Mouse (Mus musculus): ENCODE results near the gene Krt6b. TPM values are rescaled to one million over a fixed set of nuclear protein-coding genes. Genes with fewer than 3 reads are reported as not detected.

Krt6b gene
- polyA plus RNA-seq (2012; rRNA removed; ENCODE audit: low replicate concordance): not detected in 2 replicates

GRCm38 (mm10) chr15:101680187-101680586 is at the start of gene Krt6b:
Gene Krt6b (minus strand): TSS chr15:101680287.

GRCm38 (mm10) chr15:101712720-101713119 is 32.6 kb upstream of the Krt6b start, which contains the start of gene Krt5:
Gene Krt5 (minus strand): TSS chr15:101712898.

GRCm38 (mm10) chr15:101694207-101694606 is 14.1 kb upstream of the Krt6b start, which contains the start of gene Krt6a:
Gene Krt6a (minus strand): TSS chr15:101694307.

GRCm38 (mm10) chr15:101647280-101647679 is 32.8 kb downstream of the Krt6b start, which contains the start of gene Gm5478:
Gene Gm5478 (minus strand): TSS chr15:101647380.

GRCm38 (mm10) chr15:101627884-101628283 is 52.2 kb downstream of the Krt6b start, which contains the start of gene Gm5414:
Gene Gm5414 (minus strand): TSS chr15:101628188.

Other genes starting within 250 kb of the Krt6b start
- gene Krt87, start 241.5 kb downstream of the Krt6b start, polyA plus RNA-seq (2012; rRNA removed; ENCODE audit: low replicate concordance): 0.31 and 0.45 TPM in 2 replicates
- not detected in 2 replicates for gene Krt88, start 232.5 kb downstream of the Krt6b start, polyA plus RNA-seq (2012; rRNA removed; ENCODE audit: low replicate concordance)
- gene Krt81, start 216.5 kb downstream of the Krt6b start, polyA plus RNA-seq (2012; rRNA removed; ENCODE audit: low replicate concordance): not detected in 2 replicates
- not detected in 2 replicates for gene Krt86, start 206.8 kb downstream of the Krt6b start, polyA plus RNA-seq (2012; rRNA removed; ENCODE audit: low replicate concordance)
- 0.11 and 0.35 TPM in 2 replicates for gene Krt83, start 188.8 kb downstream of the Krt6b start, polyA plus RNA-seq (2012; rRNA removed; ENCODE audit: low replicate concordance)
- gene Gm49425, start 163.0 kb downstream of the Krt6b start, polyA plus RNA-seq (2012; rRNA removed; ENCODE audit: low replicate concordance): not detected in 2 replicates
- gene Krt84, start 147.5 kb downstream of the Krt6b start, polyA plus RNA-seq (2012; rRNA removed; ENCODE audit: low replicate concordance): 0.05 TPM in 1 of 2 replicates, not detected in the other
- not detected in 2 replicates for gene Krt82, start 129.6 kb downstream of the Krt6b start, polyA plus RNA-seq (2012; rRNA removed; ENCODE audit: low replicate concordance)
- not detected in 2 replicates for gene Krt90, start 117.3 kb downstream of the Krt6b start, polyA plus RNA-seq (2012; rRNA removed; ENCODE audit: low replicate concordance)
- 0.91 TPM in 1 of 2 replicates, not detected in the other for gene Krt75, start 106.4 kb downstream of the Krt6b start, polyA plus RNA-seq (2012; rRNA removed; ENCODE audit: low replicate concordance)
- not detected in 2 replicates for gene Gm5414, start 52.1 kb downstream of the Krt6b start, polyA plus RNA-seq (2012; rRNA removed; ENCODE audit: low replicate concordance)
- not detected in 2 replicates for gene Gm5478, start 32.9 kb downstream of the Krt6b start, polyA plus RNA-seq (2012; rRNA removed; ENCODE audit: low replicate concordance)
- 0.92 and 5.4 TPM in 2 replicates for gene Krt6a, start 14.0 kb upstream of the Krt6b start, polyA plus RNA-seq (2012; rRNA removed; ENCODE audit: low replicate concordance)
- gene Krt5, start 32.6 kb upstream of the Krt6b start, polyA plus RNA-seq (2012; rRNA removed; ENCODE audit: low replicate concordance): 44.7 and 80.1 TPM in 2 replicates
- 0.32 and 0.33 TPM in 2 replicates for gene Krt71, start 62.8 kb upstream of the Krt6b start, polyA plus RNA-seq (2012; rRNA removed; ENCODE audit: low replicate concordance)
- not detected in 2 replicates for gene Krt72, start 106.2 kb upstream of the Krt6b start, polyA plus RNA-seq (2012; rRNA removed; ENCODE audit: low replicate concordance)
- gene Krt73, start 122.1 kb upstream of the Krt6b start, polyA plus RNA-seq (2012; rRNA removed; ENCODE audit: low replicate concordance): 0.09 TPM in 1 of 2 replicates, not detected in the other
- gene Krt2, start 137.9 kb upstream of the Krt6b start, polyA plus RNA-seq (2012; rRNA removed; ENCODE audit: low replicate concordance): not detected in 2 replicates
- 0.33 and 7.3 TPM in 2 replicates for gene Krt1, start 170.5 kb upstream of the Krt6b start, polyA plus RNA-seq (2012; rRNA removed; ENCODE audit: low replicate concordance)
- 1.3 and 31.1 TPM in 2 replicates for gene Krt77, start 189.4 kb upstream of the Krt6b start, polyA plus RNA-seq (2012; rRNA removed; ENCODE audit: low replicate concordance)
- gene Krt76, start 212.6 kb upstream of the Krt6b start, polyA plus RNA-seq (2012; rRNA removed; ENCODE audit: low replicate concordance): not detected in 2 replicates
- 0.57 and 1.0 TPM in 2 replicates for gene Krt4, start 244.4 kb upstream of the Krt6b start, polyA plus RNA-seq (2012; rRNA removed; ENCODE audit: low replicate concordance)